Mouse (Mus musculus) thymus, adult 2 months (tissue): Measurements from ENCODE around the gene Lhfpl2.

Experiments
- CTCF ChIP-seq: fragments of 200-500 bp; IDR thresholded peaks from 2 replicates; pipeline ENCODE4 v1.5.1; 2012; ENCODE audit warnings: mild to moderate bottlenecking, control low read depth, low read length, moderate library complexity, borderline replicate concordance; ENCODE audit not compliant: control insufficient read depth, poor library complexity, insufficient read depth; ENCODE audit errors: extremely low read depth
- POLR2A ChIP-seq: fragments of 200-500 bp; IDR thresholded peaks from 2 replicates; pipeline ENCODE4 v1.6.1; 2012; ENCODE audit warnings: mild to moderate bottlenecking, low read length, control low read depth, moderate library complexity; ENCODE audit not compliant: control insufficient read depth, poor library complexity, insufficient read depth; ENCODE audit errors: extremely low read depth

GRCm38 (mm10) chr13:94099087-94099486, 41.5 kb downstream of the Lhfpl2 start:
- TF ChIP-seq POLR2A: no peak
- no peak for TF ChIP-seq CTCF
